Mouse (Mus musculus) CH12.LX (cell line): ENCODE results near the gene Coro2b. TPM values are rescaled to one million over a fixed set of nuclear protein-coding genes. Genes with fewer than 3 reads are reported as not detected.

ENCODE experiments used
- DNase-seq: peaks from one replicate; pipeline ENCODE4 v3.0.0-alpha.2; 2013; ENCODE audit errors: extremely low read depth
- H3K27ac ChIP-seq: 2 replicates; pipeline ENCODE4 v1.5.1; 2012; ENCODE audit warnings: low read depth, mild to moderate bottlenecking, control low read depth, moderate library complexity; ENCODE audit not compliant: insufficient read depth
- H3K27me3 ChIP-seq: replicated peaks from 2 replicates; pipeline ENCODE3; 2012; ENCODE audit warnings: inconsistent platforms
- H3K36me3 ChIP-seq, 2 experiments: replicated peaks in 1 of 2; 2 replicates each; pipeline versions ENCODE3 to v1.6.1; 2012; ENCODE audit warnings: inconsistent platforms in 1 of 2, low read length in 1 of 2, mild to moderate bottlenecking in 1 of 2, mixed read lengths in 1 of 2, moderate library complexity in 1 of 2; ENCODE audit not compliant: control insufficient read depth in 1 of 2, insufficient read depth in 1 of 2
- H3K4me1 ChIP-seq, 2 experiments: 2 replicates each; pipeline ENCODE4 v1.6.1; 2012; ENCODE audit warnings: inconsistent platforms in 1 of 2, moderate library complexity in 1 of 2; ENCODE audit not compliant: insufficient read depth in 2 of 2, control insufficient read depth in 1 of 2
- H3K4me2 ChIP-seq: 2 replicates; pipeline ENCODE4 v1.6.1; 2012; ENCODE audit warnings: low read depth, mild to moderate bottlenecking, control low read depth; ENCODE audit not compliant: poor library complexity, insufficient read depth, severe bottlenecking
- H3K4me3 ChIP-seq, 3 experiments: fragments of 150-350 bp in 1 of 3; sonication (generic) in 1 of 3; replicated peaks in 1 of 3; 2 replicates each; pipeline versions ENCODE3 to v1.5.1; 2011 to 2012; ENCODE audit warnings: low read depth in 2 of 3, low read length in 2 of 3, mild to moderate bottlenecking in 2 of 3, moderate library complexity in 2 of 3, control low read depth in 1 of 3, improper control_type of control experiment in 1 of 3, inconsistent platforms in 1 of 3, mixed read lengths in 1 of 3; ENCODE audit not compliant: poor library complexity in 1 of 3
- H3K79me2 ChIP-seq: replicated peaks from 2 replicates; pipeline ENCODE4 v1.6.1; 2012; ENCODE audit warnings: mild to moderate bottlenecking, moderate library complexity; ENCODE audit not compliant: control insufficient read depth, poor library complexity, insufficient read depth, severe bottlenecking; ENCODE audit errors: extremely low read depth
- H3K9ac ChIP-seq: 2 replicates; pipeline ENCODE4 v1.6.1; 2012; ENCODE audit warnings: low read depth, mild to moderate bottlenecking, control low read depth, moderate library complexity; ENCODE audit not compliant: insufficient read depth
- H3K9me3 ChIP-seq: replicated peaks from 2 replicates; pipeline ENCODE3; 2012; ENCODE audit warnings: low read length, inconsistent platforms, mixed read lengths
- HCFC1 ChIP-seq: IDR thresholded peaks from 2 replicates; pipeline ENCODE4 v1.6.1; 2012; ENCODE audit warnings: low read depth, mild to moderate bottlenecking, inconsistent platforms, low read length, improper control_type of control experiment
- JUND ChIP-seq: conservative IDR thresholded peaks from 2 replicates; pipeline ENCODE4 v1.6.1; 2011; ENCODE audit warnings: low read depth, low read length, improper control_type of control experiment
- MAFK ChIP-seq: IDR thresholded peaks from 2 replicates; pipeline ENCODE4 v1.6.1; 2011; ENCODE audit warnings: low read length, improper control_type of control experiment; ENCODE audit not compliant: insufficient replicate concordance
- MAX ChIP-seq: IDR thresholded peaks from 2 replicates; pipeline ENCODE4 v1.6.1; 2011; ENCODE audit warnings: low read length, improper control_type of control experiment
- MAZ ChIP-seq: IDR thresholded peaks from 2 replicates; pipeline ENCODE4 v1.6.1; 2012; ENCODE audit warnings: low read depth, mild to moderate bottlenecking, inconsistent platforms, low read length, improper control_type of control experiment, moderate library complexity
- POLR2AphosphoS2 ChIP-seq: IDR thresholded peaks from 2 replicates; pipeline ENCODE4 v1.6.1; 2011; ENCODE audit warnings: low read depth, low read length, improper control_type of control experiment
- SIN3A ChIP-seq: IDR thresholded peaks from 2 replicates; pipeline ENCODE4 v1.6.1; 2012; ENCODE audit warnings: low read length, improper control_type of control experiment, inconsistent platforms
- UBTF ChIP-seq: IDR thresholded peaks from 2 replicates; pipeline ENCODE4 v1.6.1; 2012; ENCODE audit warnings: low read depth, mild to moderate bottlenecking, inconsistent platforms, low read length, improper control_type of control experiment, moderate library complexity
- USF1 ChIP-seq: IDR thresholded peaks from 2 replicates; pipeline ENCODE4 v1.6.1; 2014; ENCODE audit warnings: low read depth, mild to moderate bottlenecking, inconsistent platforms, low read length, improper control_type of control experiment
- ZC3H11A ChIP-seq: IDR thresholded peaks from 2 replicates; pipeline ENCODE4 v1.6.1; 2012; ENCODE audit warnings: low read depth, mild to moderate bottlenecking, inconsistent platforms, low read length, improper control_type of control experiment
- ZMIZ1 ChIP-seq: IDR thresholded peaks from 2 replicates; pipeline ENCODE4 v1.6.1; 2012; ENCODE audit warnings: low read depth, mild to moderate bottlenecking, inconsistent platforms, low read length, improper control_type of control experiment
- ZNF384 ChIP-seq: IDR thresholded peaks from 2 replicates; pipeline ENCODE4 v1.6.1; 2012; ENCODE audit warnings: low read depth, low read length, improper control_type of control experiment, inconsistent platforms
- dilution Hi-C: fragments of 300-500 bp; cut with MboI; formaldehyde crosslinking; loops from 2 replicates; pipeline ENCODE4 v1.14.3; 2020; ENCODE audit warnings: low sequenced_read_pairs; ENCODE audit not compliant: extremely low pct_unique_long_range_greater_than_20kb, extremely low pct_ligation_motif_present
- in situ Hi-C: fragments of 300-500 bp; cut with MboI; formaldehyde crosslinking; loops from 3 replicates; pipeline ENCODE4 v1.14.3; 2019; ENCODE audit warnings: low sequenced_read_pairs, low pct_ligation_motif_present, low pct_unique_long_range_greater_than_20kb, mixed read lengths
- polyA plus RNA-seq: library from polyadenylated mRNA; unstranded; fragments of >175 nt; gene quantifications from 2 replicates; pipeline ENCODE4 v1.2.1, GENCODE M21; 2012; ENCODE audit warnings: low read depth; ENCODE audit not compliant: insufficient read length
- total RNA-seq, 2 experiments: library from RNA; depleted of rRNA; stranded (reverse); fragments of 300-350 nt in 1 of 2; fragments of >200 nt in 1 of 2; gene quantifications; 2 replicates each; pipeline ENCODE4 v1.2.3; 2012 to 2014

Coro2b gene
- total and polyA plus RNA-seq, 3 experiments = 0.77 to 3.2 (median 0.85) TPM

DNA sequence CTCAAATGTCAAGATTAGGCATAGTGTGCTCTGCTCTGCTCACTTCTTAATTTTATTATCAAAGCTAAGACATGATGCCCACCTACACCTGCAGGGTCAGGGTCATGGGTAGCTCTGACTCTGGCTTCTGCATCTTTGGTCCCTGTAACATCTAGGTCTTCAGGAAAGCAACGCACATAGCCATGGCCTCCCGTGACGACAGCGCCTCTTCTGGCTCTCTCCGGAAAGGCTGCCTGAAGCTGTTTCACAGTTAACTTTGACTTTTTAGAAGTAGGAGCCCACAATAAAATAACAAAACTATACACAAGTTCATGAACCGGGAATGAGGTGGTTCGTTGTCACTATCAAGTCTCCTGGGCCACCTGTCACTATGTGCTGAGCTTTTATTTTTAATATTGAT lies 99.4 kb downstream of the Coro2b start:
- dilution Hi-C loops = no loop called here

DNA sequence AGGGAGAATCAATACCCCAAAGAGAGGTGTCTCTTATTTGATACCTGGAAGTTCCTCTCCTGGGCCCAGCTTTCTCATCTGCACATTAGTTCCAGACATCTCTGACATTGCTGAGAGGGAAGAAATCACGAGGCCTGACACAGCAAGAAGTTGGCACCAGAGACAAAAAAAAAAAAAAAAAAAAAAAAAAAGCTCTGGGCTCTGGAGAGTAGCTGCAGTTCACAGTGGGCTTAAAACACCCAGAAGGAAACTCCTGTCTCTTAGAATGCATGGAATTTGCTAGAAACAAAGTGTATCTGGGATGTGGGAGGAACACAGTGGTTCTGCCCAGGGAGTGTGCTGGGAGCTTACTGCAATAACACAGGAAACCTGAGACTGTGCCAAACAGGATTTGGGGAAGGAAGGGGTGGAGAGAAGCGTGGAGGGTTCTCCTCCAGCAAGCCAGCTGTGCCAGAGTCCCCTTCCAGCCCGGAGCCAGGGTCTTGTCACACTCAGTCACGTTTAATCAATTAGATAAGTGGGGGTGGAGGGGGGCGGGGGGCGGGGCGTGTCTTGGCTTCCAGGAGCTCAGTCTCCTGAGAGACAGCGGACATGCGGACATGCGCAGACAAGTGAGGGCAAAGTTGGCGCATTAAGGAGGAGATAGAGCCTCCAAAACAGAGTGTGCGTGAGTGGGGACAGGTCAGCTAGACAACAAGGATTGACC lies 101.1 kb downstream of the Coro2b start:
- in situ Hi-C loops (no loop called here), dilution Hi-C loops (no loop called here)
- no peak for DNase-seq
- peak; percentile 21; the same call in 1 of the 2 replicates for TF ChIP-seq ZNF384
- no peak for TF ChIP-seq ZMIZ1
- TF ChIP-seq JUND = no peak
- Histone ChIP-seq H3K79me2 (no peaks in the 10 kb centered on the region), H3K9ac (no peak overlapping the region), H3K4me2 (no peak overlapping the region), H3K36me3 (peaks cover 0 to 5% of the 10 kb centered on the region in 2 experiments), H3K27ac (no peak overlapping the region), H3K9me3 (no peaks in the 10 kb centered on the region), H3K4me1 (peaks cover 0 to 5% of the 10 kb centered on the region in 2 experiments; a peak in 2 of 4 replicates), H3K27me3 (no peaks in the 10 kb centered on the region), H3K4me3 (no peak overlapping the region)

More for the DNA sequence above, 99.4 kb downstream of the Coro2b start:
- peaks cover 0 to 5% of the 10 kb centered on the region in 2 experiments; a peak in 2 of 4 replicates for H3K4me1 ChIP-seq
- H3K9me3 ChIP-seq = no peaks in the 10 kb centered on the region
- in situ Hi-C loops = no loop called here
- TF ChIP-seq MAX = no peak
- no peak for TF ChIP-seq UBTF
- TF ChIP-seq POLR2AphosphoS2 = no peak
- no peak for TF ChIP-seq JUND
- TF ChIP-seq SIN3A = no peak
- TF ChIP-seq MAFK = no peak
- no peak for TF ChIP-seq ZNF384
- no peak for TF ChIP-seq USF1
- no peak for TF ChIP-seq ZC3H11A
- no peak for TF ChIP-seq MAZ
- no peak for TF ChIP-seq HCFC1
- no peaks in the 10 kb centered on the region for H3K27me3 ChIP-seq
- no peak overlapping the region for H3K9ac ChIP-seq
- no peaks in the 10 kb centered on the region for H3K36me3 ChIP-seq
- DNase-seq = no peak
- no peak overlapping the region for H3K4me3 ChIP-seq
- no peak overlapping the region for H3K4me2 ChIP-seq
- no peak overlapping the region for H3K27ac ChIP-seq
- H3K79me2 ChIP-seq = no peaks in the 10 kb centered on the region
